Mouse (Mus musculus): ENCODE measurements around the gene Stab1.

Stab1 gene

DNA sequence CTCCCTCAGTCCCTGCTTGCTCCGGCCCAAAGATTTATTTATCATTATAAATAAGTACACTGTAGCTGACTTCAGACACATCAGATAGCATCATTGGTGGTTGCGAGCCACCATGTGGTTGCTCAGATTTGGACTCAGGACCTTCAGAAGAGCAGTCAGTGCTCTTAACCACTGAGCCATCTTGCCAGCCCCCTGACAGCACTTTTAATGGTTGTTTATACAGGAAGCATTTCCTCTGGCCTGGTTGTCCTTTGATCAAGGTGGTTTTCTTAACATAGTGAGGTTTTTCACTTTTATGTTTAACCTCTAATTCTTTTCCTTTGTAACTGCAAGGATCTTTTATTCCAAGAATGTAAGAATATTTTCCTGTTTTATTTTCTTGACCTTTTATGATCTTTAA lies 26.0 kb upstream of the Stab1 start:
- DNase-seq: no peak

DNA sequence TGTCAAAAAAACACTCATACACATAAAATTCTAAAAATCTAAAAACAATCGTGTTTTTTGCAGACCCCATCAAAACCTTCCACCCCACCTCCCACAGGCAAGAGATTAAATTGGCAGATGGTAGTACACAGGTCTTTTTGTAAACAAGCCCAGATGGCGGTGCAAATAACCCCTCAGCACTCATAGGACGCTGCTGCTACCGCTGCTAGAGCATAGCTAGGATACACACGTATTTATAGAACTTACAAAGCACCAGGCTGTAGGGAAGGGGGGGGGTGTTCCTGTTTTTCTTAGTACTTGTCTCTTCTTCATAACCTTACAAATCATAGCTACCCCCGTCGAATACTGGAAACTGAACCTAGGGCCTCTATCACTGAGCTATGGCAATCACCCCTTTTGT lies 25.4 kb upstream of the Stab1 start:
- no peak for DNase-seq

DNA sequence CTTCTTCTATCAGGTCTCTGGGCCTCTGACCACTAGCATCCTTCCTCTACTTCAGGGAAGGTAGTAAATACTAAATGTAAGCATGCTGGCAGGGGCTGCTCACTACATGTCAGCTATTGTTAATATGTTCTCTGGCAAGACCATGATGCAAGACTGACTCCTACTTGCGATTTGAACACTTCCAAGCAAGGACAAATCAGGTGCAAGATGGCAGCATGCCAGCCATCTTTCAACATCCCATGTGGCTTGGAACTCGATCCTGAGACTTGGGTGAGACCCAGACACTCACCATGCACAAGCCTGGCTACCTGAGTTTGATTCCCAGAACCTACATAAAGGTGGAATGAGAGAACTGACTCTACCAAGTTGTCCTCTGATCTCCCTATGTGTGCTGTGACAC lies 23.5 kb upstream of the Stab1 start:
- DNase-seq: no peak

DNA sequence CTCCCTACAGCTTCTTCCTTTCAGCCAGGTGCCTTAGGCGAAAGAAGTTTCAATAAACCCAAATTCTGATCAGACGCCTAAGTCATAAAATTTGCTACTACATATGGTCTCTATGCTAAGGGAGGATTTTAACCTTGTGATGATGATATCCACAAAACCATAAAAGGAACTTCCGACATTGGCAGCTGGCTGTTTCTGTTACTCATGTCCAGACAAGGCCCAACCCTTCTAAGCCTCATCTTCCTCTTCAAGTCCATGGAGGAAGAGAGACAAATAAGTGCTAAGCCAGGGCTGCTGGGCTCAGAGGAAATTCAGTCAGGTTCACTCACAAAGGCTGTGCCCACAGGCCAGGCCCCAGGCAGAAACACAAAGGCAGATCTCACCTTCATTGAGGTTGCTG lies 20.9 kb upstream of the Stab1 start:
- DNase-seq: no peak

DNA sequence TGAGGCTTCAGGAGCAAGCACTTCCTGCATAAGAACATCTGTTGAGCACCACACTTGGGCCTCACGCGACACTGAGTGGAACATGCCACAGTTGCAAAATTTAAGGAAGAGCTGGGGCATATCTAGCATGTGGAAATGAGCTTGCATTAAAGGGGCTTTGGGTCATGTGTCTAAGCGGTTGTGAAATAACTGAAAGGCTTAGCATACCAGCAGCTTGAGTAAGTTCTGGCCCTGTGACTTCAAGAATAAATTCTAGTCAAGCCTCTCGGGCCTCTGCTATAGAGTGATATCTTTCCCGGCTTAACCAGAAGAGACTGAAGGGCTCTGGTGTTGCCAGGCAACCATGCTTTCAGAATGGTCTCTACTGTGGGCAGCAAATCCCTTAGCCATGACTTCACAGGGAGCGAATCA lies 20.3 kb upstream of the Stab1 start:
- no peak for DNase-seq

DNA sequence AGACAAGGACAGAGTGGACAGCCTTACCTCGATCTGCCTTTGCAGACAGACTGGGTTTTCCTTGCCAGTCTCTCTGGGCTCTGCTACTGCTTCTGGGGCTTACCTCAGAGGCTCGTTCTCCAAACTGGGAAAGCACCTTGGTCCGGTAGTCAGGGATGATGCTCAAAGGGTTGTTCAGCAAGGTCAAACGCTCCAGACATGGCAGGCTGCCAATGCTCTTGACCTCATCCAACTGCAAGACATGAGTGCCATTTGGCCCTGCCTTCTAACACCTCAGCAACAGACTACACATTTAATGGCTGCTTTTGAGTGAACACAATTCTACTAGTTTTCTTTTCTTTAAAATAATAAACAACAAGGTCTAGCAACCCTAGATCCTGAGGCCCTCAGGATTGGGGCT lies 18.2 kb upstream of the Stab1 start:
- no peak for DNase-seq

DNA sequence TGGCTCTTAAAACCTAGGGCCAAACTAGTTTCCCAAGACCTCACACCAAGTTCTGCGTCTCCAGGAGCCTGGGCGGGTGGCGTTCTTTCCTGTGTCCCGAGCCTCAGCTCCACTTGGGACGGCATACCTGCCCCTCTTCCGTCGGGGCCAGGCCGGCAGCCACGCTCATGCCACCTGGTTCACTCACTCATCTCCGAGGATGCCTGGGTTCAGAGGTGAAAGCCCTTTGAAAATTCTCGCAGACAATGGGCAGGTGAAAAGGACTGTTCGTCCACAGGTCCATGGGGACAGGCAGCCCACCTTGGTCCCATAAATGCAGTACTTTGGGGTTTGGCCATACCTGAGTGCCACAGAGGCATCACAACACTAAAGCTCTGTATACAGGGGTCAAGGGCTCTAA lies 15.8 kb upstream of the Stab1 start:
- DNase-seq: no peak

DNA sequence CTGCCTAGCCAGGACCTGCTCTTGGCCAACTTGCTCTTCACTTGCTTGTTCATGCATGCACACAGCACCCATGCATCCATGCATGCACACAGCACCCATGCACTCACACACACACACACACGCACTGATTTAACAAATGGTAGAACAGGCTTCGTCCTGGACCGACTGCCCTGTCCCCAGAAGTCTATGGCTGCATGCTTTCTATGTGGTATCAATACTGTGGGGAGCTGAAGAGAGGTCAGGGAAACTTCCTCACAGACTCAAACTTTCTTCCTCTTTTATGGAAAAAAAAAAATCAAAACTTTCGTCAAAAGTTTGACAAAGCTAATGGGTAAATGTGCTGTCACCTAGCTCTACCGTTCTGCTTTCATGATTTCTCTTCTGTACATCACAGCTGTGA lies 15.1 kb upstream of the Stab1 start:
- no peak for DNase-seq

DNA sequence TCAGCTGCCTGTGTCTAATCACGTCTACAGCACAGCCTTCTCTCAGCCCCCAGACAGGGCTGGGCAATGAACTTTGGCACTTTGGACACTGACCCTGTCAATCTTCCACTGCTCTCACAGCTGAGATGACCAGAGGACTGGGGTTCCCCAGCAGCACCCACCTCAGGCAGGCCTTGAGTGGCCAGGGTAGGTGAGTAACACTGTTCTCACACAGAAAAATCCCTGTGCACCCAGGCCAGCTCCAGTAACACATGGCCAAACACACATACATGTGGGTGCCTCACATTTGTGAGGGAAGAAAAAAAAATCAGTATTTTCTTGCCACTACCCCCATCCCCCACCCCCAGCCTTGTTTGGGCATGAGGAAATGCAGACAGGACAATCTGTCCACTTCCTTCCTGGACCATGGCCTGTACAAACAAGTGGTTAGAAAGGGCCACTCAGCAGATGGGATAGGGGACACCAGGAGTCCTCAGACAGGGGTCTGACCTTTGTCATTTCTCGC lies 14.4 kb upstream of the Stab1 start:
- no peak for DNase-seq

DNA sequence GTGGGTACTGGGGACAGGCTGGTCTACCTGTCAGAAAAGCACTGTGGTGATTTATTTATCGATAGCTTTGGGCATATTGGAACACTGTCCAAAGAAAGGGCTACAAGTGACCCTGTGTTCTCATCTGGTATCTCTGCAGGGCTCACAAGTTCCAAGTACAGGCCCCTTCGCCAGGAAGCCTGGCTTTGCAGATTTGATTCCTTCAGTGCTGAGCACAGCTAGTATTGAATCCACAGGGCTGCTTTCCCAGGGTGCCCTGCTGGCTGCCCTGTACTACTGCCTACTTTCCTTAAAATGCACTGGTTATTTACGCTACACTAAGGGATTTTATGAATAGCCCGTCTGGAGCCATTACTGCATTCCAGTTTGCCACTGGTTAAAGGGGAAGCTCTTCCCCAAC lies 13.1 kb upstream of the Stab1 start:
- no peak for DNase-seq

DNA sequence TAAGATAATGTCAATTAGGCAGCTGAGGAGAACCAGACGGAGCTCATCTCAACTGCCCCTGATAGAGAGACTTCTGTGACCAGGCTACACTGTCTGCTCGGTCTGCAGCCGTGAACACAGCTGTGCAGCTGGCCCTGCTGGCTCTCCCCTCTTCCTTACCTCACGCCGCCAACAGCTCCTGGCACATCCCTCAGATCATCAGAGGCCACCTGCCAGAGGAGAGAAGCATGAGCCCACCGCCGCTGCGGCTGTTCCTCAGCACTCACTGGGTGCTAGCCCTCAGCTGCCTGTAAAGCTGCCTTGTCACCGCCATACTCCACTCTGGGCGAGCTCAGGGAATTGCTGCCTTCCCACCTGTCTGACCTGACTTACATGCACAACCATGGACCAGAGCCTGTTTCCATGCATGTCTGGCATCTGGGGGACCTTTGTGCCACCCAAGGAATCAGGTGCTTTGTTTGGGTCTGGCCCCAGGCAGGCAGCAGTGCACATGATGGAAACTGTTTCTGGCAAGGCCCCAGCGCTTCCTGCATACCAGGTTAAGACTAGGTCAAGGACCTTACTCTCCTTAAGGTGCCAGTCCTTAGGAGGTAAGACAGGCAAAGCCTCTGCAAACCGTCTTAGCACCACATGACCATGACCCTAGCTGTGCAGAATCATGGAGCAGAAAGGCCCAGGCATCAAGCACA lies 11.4 kb upstream of the Stab1 start:
- no peak for DNase-seq

DNA sequence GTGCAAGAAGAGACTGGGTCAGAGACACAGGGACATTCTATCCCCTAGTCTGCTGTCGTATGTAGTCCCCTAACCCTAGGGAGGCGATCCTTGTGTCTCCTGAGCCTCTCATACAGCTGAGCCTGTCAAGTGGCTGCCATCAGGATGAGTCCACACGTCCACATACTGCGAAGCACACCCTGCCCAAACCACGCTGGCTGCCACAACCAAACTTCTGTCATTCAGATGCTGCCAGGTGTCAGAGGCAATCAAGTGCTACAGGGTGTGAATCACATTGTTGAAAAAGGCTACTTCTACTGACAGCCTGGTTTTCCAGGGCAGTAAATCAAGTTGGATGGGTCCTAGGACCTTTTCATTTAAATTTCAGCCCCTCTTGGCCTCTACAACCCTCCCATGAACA lies 9.3 kb upstream of the Stab1 start:
- no peak for DNase-seq

DNA sequence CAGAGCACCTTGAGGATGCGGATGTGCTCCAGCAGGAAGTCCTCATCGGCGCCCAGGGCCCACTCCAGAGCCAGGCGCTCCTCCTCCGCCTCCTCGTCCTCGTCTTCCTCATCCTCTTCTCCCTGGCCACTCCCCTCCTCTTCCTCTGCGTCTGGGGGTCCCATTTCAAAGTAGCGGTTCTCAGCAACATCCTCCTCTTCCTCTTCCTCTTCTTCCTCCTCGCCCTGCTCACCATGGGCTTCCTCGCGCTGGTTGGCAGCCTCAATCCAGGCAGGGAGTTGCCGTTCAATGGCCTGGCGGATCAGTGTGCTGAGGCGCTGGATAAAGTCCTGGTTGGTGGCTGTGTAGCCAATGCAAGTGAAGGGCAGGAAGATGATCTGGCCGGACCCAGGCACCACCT lies 8.8 kb upstream of the Stab1 start:
- DNase-seq: no peak

DNA sequence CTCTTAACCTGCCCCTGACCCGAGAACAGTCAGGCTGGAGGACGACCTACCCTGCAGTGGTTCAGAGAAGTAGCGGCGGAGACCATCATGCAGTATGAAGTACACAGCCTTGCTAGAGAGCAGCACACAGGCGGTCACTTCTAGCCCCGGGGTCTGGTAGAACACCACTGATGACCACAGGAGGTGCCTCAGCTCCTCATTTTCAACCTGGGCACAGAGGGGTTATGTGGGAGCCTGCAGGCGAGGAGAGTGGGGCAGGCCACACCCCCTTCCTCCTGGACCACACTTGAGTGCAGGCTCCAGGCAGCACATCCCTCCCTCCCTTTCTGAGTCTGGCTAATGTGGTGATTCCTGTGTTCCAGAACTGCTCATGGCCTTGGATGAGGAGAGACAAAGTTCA lies 5.1 kb upstream of the Stab1 start:
- no peak for DNase-seq

DNA sequence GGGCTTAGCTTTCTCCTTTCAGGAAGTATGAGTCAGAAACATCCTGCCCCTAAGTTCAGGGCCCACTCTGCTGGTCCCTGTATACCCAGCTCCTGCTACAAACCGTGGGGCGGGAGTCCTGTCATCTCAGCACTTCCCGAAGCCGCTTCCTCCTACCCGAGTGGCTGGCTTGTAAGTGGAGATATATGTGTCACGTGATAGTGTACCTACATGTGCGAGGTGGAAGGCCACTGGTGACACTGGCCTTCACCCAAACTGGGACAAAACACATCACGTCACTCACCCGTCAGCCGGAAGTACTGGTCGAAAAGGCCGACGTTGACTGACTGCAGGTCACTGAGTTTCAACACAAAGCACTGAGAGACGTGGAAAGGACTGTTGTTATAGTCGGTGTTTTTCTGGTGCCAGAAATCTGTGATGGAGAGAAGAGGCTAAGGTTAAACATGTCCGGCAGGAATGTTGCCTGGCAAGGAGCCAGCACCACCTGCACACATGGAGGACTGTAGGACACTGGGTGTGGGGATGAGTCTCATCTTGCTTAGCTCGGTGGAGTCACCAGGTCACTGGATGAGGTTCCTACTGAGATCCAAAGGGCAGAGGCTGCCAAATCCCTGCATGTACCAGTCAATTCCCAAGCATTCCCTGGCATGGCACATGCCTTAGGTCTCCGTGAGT lies 4.5 kb upstream of the Stab1 start:
- no peak for DNase-seq

DNA sequence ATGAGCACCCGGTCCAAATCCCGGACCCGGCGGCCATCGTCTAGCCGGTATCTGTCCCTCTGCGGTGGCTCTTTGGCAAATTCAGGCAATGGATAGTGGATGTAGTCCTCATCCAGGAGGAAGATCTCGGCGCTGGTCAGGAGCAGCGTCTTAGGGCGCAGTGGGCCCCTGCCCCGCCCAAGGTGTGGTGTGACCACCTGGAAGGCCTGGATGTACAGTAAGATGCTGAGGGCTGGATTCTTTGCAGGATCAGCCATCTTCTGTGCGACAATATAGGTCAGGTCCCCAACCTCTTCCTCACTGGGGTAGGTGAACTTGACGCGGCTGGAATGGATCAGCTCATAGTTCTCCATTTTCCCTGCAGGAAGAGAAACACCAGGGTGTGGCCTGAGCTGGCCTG lies 3.4 kb upstream of the Stab1 start:
- no peak for DNase-seq

DNA sequence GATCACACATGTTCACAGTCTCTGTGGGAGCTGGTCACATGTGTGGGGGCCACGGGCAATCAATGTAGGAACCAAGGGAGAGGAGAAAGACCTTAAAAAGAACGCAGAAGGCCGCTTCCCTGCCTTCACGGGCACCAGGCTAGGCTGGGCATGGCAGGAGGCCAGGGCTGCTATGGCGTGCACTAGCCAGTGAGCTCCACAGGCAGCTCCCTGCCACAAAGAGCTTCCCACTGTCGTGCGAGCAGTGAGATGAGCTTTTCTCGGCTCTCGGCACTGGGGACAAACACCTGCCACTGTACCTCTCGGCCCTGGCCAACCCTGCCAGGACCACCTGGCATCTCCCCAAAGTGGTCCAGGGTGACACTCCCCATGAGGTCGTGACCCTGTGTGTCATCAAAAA lies 2.9 kb upstream of the Stab1 start:
- DNase-seq: no peak

DNA sequence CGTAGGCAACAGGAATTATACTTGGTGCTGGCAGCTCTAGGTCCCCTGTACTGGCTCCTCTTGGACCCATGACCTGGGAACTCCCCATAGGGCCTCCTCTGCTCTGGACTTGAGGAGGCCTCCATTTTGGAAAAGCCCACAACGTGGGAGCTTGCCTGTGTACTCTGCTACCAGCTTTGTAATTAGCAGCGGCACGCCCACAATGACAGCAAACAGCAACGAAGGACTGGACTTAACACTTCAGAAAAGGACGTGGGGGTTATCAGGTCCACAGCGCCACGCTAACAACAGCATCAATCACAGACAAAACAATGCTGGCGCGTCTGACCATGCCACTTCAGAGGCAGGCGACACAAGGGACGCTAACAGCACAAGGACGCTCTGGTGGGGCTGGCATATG lies 2.5 kb upstream of the Stab1 start:
- DNase-seq: no peak

DNA sequence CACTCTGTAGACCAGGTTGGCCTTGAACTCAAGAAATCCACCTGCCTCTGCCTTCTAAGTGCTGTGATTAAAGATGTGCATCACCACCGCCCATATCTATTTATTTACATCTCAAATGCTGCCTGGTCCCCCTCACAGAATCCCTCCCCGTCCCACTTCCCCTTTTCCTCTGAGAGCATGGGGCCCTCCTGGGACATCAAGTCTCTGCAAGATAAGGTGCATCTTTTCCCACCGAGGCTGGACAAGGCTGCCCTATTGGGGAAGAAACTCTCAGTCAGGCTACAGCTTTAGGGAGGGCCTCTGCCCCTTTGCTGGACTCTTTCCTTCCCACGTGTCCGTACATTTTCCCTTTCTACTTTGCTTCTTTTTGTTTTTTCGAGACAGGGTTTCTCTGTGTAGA lies 1.1 kb upstream of the Stab1 start:
- no peak for DNase-seq

DNA sequence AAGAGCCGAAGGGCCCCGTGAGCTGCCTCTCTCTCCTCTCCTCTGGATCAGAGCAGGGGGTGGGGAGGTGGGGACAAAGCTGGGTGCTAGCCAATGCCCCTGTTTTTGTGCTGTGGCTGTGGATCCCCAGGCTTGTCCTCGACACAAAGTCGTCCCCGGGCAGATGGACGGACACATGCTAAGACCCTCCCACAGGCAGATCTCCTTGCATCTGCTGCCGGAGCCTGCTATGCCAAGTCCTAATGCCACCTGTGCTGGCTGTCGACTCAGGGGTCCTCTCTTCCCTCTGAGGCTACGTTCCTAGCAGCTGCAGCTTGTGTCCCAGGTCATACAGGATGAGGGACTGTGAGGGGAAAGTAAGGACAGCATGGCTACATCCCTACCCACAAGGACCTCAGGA lies 1.6 kb downstream of the Stab1 start:
- no peak for DNase-seq

DNA sequence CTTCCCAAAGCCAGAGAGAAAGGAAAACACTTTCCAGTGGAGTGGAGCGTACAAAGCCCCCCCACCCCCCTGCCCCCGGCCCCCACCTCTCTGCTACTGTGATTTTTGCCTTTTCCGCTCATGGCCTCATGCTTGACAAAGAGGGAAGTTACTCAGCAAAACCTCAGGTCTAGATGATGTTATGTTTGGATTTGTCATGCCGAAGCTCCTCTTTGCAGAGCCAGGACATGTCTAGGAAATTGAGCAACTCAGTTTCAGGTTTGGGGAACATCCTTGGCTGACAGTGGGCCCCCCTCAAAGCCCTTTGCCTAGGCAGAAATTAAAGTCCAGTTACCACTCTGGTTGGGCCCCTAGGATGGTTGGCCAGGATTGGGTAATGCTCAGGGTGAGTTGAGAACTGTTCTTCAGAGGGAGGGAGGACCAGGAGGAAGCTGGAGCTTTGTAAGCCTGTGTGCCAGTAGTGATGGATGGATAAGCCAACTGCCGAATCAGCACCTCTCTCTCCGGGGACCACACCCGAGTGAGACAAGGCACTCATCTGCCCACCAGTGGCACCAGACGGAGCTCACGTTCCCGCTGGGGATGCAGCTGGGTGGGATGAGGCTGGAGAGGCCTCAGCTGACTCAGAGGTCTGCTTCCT lies 2.3 kb downstream of the Stab1 start:
- no peak for DNase-seq

DNA sequence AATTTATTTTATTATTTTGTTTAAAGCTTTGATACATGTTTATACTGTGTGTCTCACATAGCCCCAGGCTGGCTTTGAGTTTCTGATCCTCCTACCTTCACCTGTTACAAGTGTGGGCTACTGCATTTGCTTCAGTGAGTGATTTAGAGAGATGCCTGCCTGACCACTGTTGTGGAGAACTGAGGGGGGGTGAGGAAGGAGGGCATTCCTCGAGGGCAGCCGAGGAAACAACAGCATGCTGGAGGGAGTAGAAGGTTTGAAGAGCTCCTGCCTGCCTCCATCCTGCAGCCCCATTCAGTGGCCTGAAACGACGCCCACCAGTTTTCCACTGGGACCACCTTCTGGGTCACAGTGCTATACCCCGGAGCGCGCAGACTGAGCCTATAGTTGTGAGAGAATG lies 3.0 kb downstream of the Stab1 start:
- no peak for DNase-seq

DNA sequence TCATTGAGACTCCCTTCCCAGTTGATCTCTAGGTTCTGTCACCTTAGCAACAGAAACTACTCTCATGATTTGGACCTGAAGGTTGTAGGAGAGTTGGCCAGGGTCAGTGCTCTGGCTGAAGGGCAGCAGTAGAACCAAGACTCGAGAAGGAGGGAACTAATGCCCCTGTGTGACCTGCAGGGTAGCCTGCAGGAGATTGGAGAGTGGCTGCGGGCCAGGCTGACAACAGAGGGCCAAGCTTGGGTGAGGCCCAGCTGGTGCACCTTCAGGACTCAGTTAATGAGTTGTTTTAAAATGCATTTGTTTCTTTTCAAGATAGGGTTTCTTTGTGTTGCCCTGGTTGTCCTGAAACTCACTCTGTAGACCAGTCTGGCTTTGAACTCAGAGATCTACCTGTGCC lies 3.4 kb downstream of the Stab1 start:
- no peak for DNase-seq

DNA sequence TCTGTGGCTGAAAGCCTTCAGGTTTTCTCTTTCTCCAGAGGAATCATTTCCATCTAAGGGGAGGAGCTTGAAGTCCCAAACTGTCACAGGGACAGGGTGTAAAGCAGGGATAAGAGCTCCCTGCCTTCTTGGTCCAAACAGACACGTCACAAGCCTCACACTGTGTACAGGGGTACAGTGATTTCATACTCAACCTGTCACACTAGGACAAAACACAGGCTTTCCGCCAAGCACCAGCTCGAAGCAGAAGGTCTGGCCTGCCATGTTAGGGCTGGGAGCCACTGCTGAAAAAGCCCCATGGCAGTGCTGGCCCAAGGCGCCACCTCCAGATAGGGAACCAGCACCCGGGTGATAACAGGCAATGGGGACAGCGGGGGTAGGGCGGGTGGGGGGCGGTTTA lies 4.4 kb downstream of the Stab1 start:
- no peak for DNase-seq

DNA sequence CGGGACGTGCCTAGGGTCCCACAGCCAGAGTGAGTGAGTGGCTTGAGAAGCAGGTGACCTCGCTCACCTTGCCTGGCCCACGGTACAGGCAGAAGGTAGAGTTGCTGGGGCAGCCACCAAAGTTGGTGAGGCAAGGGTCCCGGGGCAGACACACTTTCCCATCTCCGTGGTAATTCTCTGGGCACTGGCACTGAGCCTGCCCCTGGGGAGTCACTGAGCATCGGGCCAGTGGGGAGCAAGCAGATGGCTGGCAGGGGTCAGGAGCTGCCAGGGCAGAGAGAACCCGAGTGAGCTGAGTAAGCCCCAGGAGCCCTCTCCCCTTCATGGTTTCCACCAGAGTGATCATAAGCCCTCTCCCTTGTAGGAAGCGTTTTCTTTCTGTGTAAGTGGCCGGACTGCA lies 6.8 kb downstream of the Stab1 start:
- DNase-seq: no peak
